Mouse (Mus musculus): Measurements from ENCODE around the gene Bfsp2.

Gene Bfsp2

GRCm38 (mm10) chr9:103480603-103481220 is 492 bp upstream of the Bfsp2 start:
- DNase-seq, result peak; percentile 70 to 73

DNA sequence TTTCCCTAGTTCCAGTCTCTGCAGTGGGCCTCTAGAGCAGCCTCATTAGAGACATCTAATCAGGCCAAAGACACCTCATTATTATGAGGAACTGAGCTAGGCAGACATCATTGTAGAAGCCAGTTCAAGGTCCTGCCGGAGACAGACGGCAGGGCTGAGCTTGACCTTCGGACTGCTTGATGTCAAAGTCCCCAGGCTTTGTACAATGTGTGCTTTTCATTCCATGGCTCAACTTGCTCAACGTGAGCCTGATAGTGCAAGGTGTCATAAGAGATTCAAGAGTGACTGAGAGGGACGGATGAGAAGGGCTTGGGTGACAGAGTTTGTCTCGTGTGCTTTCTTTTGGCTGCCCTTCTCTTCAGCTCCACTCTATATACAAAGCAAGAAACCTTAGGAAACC is 4.8 kb downstream of the Bfsp2 start:
- no peak for DNase-seq

- peak in 1 of 2 experiments; percentile 44 for DNase-seq
Measured at GRCm38 (mm10) chr9:103473915-103474688, 6.1 kb downstream of the Bfsp2 start.

DNA sequence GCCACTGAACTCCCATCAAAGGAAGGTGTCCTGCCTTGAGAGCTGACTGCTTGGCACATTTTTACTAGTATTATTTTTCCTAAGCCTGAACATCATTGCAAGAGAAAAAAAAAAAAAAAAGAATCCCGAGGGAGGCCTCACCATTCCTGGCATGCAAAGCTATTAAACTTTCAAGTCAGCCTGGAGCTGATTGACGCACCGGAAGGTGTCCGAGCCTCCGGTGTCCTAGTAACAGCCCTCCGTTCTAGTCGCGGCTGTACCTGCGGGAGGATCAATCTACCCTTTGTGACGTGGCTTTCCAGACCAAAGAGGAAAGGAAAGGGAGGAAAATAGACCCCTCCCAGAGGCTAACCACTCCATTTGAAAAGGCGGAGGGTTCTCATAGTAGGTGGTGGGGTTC is 8.4 kb downstream of the Bfsp2 start:
- DNase-seq, result no peak

DNA sequence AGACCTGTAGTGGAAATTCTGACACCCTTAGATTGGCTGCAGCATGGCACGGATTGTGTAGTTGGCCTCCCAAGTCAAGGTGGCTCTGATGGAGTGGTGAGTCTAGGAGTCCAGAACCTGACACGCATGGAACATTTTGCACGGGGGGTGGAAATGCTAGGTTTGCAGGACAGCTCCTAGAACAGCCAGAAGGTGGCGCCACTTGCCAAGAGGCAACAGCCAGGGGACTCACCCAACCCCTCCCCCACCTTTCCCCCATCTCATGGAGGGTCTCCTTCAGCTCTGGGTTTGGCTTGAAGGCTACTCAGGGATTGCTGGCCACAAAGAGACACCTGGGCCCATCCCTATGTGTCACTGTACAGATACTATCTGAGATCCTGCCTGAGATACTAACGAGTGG is 10.7 kb downstream of the Bfsp2 start:
- peak; percentile 55 to 61 for DNase-seq

- DNase-seq, result no peak
Measured at GRCm38 (mm10) chr9:103468911-103469310, 11.3 kb downstream of the Bfsp2 start.

GRCm38 (mm10) chr9:103465711-103466220 is 14.5 kb downstream of the Bfsp2 start:
- DNase-seq, result peak; percentile 69 to 75

- DNase-seq, result no peak
Measured at GRCm38 (mm10) chr9:103465293-103465692, 14.9 kb downstream of the Bfsp2 start.

- DNase-seq, result no peak
Measured at GRCm38 (mm10) chr9:103463833-103464232, 16.4 kb downstream of the Bfsp2 start.

DNA sequence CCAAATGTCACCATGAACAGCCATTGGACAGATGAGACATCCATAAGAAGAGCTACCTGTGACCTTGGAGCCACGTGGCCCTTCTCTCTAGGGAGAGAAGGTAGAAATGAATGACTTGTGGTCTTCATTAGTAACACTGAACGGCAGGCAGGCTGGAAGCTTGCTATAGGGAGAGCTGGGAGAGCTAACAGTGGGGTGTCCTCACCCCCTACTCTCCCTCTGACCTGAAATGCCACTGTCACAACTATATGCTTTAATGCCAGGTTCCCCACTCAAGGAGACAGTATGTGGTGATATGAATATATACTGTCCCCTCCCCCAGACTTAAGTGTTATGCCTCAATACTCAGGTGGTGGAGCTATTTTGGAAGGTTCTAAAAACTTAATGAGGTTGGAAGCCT is 20.4 kb downstream of the Bfsp2 start:
- DNase-seq, result no peak

DNA sequence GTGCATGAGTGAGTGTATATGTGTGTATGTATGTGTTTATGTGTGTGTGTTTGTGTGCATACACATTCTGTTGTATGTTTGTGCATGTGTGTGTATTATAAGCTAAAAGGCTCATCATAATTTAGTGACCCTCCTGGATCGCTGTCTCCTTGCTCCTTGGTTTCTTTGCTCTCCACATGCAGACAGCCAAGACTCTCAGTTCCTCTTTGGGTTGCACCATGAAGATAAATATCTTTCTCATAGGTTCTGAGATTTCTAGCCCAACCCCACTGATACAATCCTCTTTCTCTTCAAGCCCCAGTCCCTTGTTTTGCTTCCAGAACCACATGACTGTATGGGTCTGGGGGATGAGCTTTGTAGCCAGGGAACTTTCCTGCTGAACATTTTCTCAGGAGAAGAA is 20.9 kb downstream of the Bfsp2 start:
- no peak for DNase-seq

- DNase-seq, result no peak
Measured at GRCm38 (mm10) chr9:103449651-103450050, 30.6 kb downstream of the Bfsp2 start.

DNA sequence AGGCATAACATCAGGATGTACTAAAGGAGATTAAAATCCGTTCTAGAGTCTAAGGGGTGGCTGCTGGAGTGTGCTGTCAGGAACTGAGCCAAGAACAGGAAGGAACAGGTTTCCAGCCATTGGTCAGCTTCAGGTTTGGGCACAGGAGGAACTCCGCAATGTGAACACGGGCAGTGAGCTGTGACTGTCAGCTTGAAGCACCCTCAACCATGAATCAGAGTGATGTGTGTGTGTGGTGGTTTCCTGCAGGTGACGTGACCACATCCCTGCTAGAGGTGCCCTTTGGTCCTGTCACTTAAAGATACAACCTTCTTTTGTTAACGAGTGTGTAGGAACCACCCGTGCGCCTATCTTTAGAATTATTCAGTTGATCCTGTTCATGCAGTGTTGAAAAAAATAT is 31.1 kb downstream of the Bfsp2 start:
- DNase-seq, result no peak

DNA sequence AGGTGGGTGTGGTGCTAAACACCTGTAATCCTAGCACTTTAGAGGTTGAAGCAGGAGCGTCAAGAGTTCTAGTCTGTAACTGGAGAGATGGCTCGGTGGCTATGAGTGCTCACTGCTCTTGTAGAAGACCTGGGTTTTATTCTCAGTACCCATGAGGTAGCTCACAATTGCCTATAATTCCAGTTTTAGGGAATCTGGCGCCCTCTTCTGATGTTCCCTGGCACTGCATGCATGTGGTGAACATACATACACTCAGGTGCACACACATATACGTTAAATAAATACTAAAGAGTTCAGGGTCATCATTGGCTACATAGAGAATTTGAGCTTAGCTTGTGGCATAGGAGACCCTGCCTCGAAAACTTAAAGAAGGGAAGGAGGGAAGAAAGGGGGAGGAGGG is 35.6 kb downstream of the Bfsp2 start:
- DNase-seq, result no peak

- DNase-seq, result no peak
Measured at GRCm38 (mm10) chr9:103443824-103444185, 36.4 kb downstream of the Bfsp2 start.

- peak; percentile 53 to 59 for DNase-seq
Measured at GRCm38 (mm10) chr9:103443121-103443823, 36.9 kb downstream of the Bfsp2 start.

- no peak for DNase-seq
Measured at GRCm38 (mm10) chr9:103440597-103440996, 39.6 kb downstream of the Bfsp2 start.

- peak; percentile 67 to 68 for DNase-seq
Measured at GRCm38 (mm10) chr9:103437104-103437503, 43.1 kb downstream of the Bfsp2 start.

DNA sequence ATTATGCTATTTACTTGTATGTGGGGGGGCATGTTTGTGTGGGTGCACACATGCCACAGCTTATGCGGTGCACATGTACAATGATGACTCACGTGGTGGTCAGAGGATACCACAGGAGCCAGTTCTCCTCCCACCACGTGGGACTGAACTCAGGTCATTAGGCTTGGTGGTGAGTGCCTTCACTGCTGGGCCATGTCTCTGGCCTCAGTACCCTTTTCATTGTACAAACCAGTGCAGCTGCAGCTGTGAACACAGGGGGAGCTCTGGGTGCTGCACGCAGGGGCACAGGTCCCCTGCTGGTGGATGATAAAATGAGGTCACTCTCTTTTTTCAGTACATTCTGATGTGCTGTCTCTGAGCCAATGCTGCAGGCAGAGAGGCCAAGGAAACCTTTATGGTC is 46.1 kb downstream of the Bfsp2 start:
- no peak for DNase-seq

- DNase-seq, result peak; percentile 38 to 42
Measured at GRCm38 (mm10) chr9:103432122-103432778, 48.0 kb downstream of the Bfsp2 start.

- DNase-seq, result no peak
Measured at GRCm38 (mm10) chr9:103431718-103432117, 48.5 kb downstream of the Bfsp2 start.

- DNase-seq, result no peak
Measured at GRCm38 (mm10) chr9:103430431-103431220, 49.6 kb downstream of the Bfsp2 start.
